Mouse (Mus musculus) heart, adult 2 months (tissue): Measurements from ENCODE around the gene Ube2z. TPM values are rescaled to one million over a fixed set of nuclear protein-coding genes. Genes with fewer than 3 reads are reported as not detected.

Experiments used
- DNase-seq, 2 experiments: peaks; one replicate each; pipeline ENCODE4 v3.0.0; 2021
- H3K27ac ChIP-seq: fragments of 200-600 bp; 2 replicates; pipeline ENCODE4 v1.8.1; 2022
- H3K27me3 ChIP-seq: fragments of 200-500 bp; 2 replicates; pipeline ENCODE4 v1.6.1; 2012; ENCODE audit warnings: mild to moderate bottlenecking, low read length, inconsistent platforms, mixed read lengths; ENCODE audit not compliant: control insufficient read depth, insufficient read depth
- H3K36me3 ChIP-seq: fragments of 200-500 bp; 2 replicates; pipeline ENCODE4 v1.6.1; 2012; ENCODE audit warnings: low read length, inconsistent platforms; ENCODE audit not compliant: control insufficient read depth, insufficient read depth
- H3K4me1 ChIP-seq: fragments of 200-500 bp; 2 replicates; pipeline ENCODE4 v1.6.1; 2011; ENCODE audit warnings: low read length; ENCODE audit not compliant: control insufficient read depth, insufficient read depth
- H3K4me3 ChIP-seq: fragments of 200-600 bp; 2 replicates; pipeline ENCODE4 v1.8.1; 2022
- H3K79me2 ChIP-seq: fragments of 200-500 bp; replicated peaks from 2 replicates; pipeline ENCODE4 v1.6.1; 2012; ENCODE audit warnings: mild to moderate bottlenecking, inconsistent platforms, low read length, moderate library complexity, mixed read lengths; ENCODE audit not compliant: control insufficient read depth, insufficient read depth
- H3K9ac ChIP-seq: fragments of 200-500 bp; 2 replicates; pipeline ENCODE4 v1.6.1; 2012; ENCODE audit warnings: low read depth, mild to moderate bottlenecking, control low read depth, inconsistent platforms, low read length, mixed read lengths
- CTCF ChIP-seq: fragments of 200-600 bp; IDR thresholded peaks from 2 replicates; pipeline ENCODE4 v1.8.1; 2022; ENCODE audit warnings: antibody characterized with exemption, mild to moderate bottlenecking, moderate library complexity
- EP300 ChIP-seq: fragments of 200-500 bp; IDR thresholded peaks from 2 replicates; pipeline ENCODE4 v1.6.1; 2011; ENCODE audit warnings: low read depth, low read length, control low read depth; ENCODE audit not compliant: insufficient read depth
- POLR2A ChIP-seq: fragments of 200-500 bp; IDR thresholded peaks from 2 replicates; pipeline ENCODE4 v1.6.1; 2011; ENCODE audit warnings: mild to moderate bottlenecking, low read depth, low read length, control low read depth; ENCODE audit not compliant: insufficient read depth
- WGBS: fragments of 180-500 bp; shearing (Covaris S2); methylation state at CpG from one replicate; pipeline ENCODE4 v1.1.7; 2018; 5-methylcytosine and 5-hydroxymethylcytosine counted together
- intact Hi-C: fragments of 180-260 bp; cut with DNase I; formaldehyde crosslinking; loops from one replicate; pipeline ENCODE4 v1.15.1; 2025
- polyA plus RNA-seq: library from polyadenylated mRNA; depleted of rRNA; stranded (reverse); fragments of >200 nt; gene quantifications from 2 replicates; pipeline ENCODE4 v1.2.3, GENCODE M21; 2012
- total RNA-seq, 2 experiments: library from RNA; stranded (reverse); gene quantifications; 2 replicates each; pipeline ENCODE4 v1.2.3; 2021

Ube2z gene
- total and polyA plus RNA-seq, 3 experiments: 22.9 to 29.7 (median 29.5) TPM

DNA sequence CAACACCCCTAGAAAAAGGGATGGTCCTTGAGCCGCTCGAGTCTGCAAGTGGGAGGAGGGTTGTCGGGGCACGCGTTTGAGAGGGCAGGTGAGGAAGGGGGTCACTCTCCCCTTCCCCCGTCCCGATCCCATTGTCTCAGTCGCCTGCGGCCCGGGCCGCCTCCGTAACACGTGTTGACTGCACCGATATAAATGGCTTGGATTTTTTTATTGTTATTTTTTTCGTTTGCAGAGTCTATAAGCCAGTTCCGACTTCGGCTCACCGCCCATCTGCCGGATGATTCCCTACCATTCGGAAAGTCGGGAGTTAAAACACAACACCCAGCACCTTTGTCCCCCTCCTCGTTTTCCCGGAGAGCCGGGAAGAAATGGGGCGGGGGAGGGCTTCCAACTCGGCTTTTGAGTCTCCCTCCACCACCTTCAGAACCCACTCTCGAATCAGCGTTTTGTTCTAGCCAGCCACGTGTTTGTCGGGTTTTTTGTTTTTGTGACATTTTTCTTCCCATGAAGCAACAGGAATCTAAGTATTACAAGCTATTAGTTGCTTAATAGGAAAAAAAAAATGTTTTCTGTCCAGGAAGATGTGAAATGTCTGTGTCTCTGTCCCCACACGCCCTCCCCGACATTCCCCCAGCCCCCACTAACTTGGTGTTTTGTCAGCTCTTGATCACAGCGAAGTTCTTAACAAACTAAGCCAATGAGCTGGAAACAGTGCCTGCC lies 57.5 kb downstream of the Ube2z start:
- Histone ChIP-seq H3K27ac (no peak overlapping the region), H3K4me3 (0 out of 2 replicates have a peak overlapping the region, but pooled peaks have one; percentile 3), H3K9ac (no peak overlapping the region), H3K79me2 (no peaks in the 10 kb centered on the region), H3K27me3 (peaks cover 37% of the 10 kb centered on the region), H3K36me3 (no peaks in the 10 kb centered on the region), H3K4me1 (peaks cover 2% of the 10 kb centered on the region; the same call in 1 of the 2 replicates)
- intact Hi-C loops: loop anchor here (10.0 kb wide), 2 partner anchors 197 to 277 kb away; partner anchors contain the start of genes Hoxb7 and Hoxb8
- 3% methylated on average over 33 of the region's 33 CpGs for WGBS
- TF ChIP-seq EP300 (no peak), CTCF (no peak), POLR2A (no peak)
- peak; percentile 39 to 52 for DNase-seq

DNA sequence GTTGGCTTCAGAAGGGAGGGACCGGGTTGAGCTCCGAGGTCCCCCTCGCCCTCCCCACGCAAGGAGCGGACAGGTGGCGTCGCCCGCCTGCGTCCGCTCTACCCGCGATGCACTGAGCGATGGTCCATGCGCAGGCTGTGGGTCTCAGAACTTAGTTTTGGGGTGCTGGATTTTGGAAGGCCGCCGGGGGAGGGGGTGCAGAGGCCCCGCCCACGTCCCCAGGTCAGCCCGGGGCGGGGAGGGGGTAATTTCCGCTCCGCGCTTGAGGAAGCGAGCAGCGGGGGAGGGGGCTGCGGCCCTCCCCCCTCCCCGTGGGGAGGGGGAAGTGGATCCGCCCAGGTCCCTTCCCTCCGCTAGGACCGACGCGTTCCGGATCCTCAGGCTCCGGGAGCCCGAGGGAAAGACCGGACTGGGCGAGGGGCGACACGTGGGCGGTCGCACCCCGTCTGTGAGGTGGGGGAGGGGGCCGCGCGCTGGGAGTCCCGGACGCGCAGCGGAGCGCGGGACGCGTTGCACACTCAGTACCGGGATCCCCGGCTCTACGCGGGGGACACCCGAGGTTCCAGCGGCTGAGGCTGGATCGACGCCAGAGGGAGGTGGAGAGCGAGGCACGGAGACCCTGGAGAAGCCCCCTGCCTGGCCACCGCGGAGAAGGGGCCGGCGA lies 58.2 kb downstream of the Ube2z start:
- no peaks in the 10 kb centered on the region for H3K79me2 ChIP-seq
- WGBS: 2% methylated on average over 65 of the region's 67 CpGs
- H3K4me3 ChIP-seq: peak overlapping the region; percentile 3; the same call in 1 of the 2 replicates
- intact Hi-C loops: loop anchor here (10.0 kb wide), 2 partner anchors 198 to 278 kb away; partner anchors contain the start of genes Hoxb7 and Hoxb8
- TF ChIP-seq EP300 (no peak), CTCF (no peak), POLR2A (no peak)
- H3K36me3 ChIP-seq: no peaks in the 10 kb centered on the region
- peaks cover 2% of the 10 kb centered on the region; the same call in 1 of the 2 replicates for H3K4me1 ChIP-seq
- no peak overlapping the region for H3K9ac ChIP-seq
- peaks cover 37% of the 10 kb centered on the region for H3K27me3 ChIP-seq
- no peak overlapping the region for H3K27ac ChIP-seq
- DNase-seq: peak; percentile 19 to 55

DNA sequence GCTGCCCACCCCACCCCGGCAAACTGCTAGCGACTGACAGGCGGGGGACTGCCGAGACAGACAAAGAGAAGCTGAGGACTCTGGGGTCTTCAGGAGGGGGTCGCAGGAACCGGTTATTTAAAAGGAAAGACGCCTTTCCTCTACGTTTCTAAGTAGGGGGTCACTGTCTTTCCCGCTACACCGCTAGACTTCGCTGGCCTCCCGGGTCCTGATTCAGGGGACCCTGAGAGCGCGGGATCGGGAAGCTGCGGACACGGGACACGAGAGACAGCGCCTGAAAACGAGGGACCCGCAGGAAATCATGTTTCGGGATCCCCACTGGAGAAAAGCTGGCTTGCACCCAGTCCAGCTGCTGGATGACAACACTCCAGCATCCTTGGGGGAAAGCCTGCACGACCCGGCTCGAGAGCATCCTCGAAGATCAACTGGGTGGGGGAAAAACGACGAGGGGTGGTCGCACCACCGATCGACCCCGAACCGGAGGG lies 58.8 kb downstream of the Ube2z start:
- TF ChIP-seq POLR2A (no peak), EP300 (no peak), CTCF (no peak)
- no peaks in the 10 kb centered on the region for H3K79me2 ChIP-seq
- no peak overlapping the region for H3K9ac ChIP-seq
- under 1% methylated on average over 33 of the region's 33 CpGs for WGBS
- intact Hi-C loops: loop anchor here (10.0 kb wide), 2 partner anchors 198 to 278 kb away; partner anchors contain the start of genes Hoxb7 and Hoxb8
- peaks cover 39% of the 10 kb centered on the region for H3K27me3 ChIP-seq
- DNase-seq: peak; percentile 36 to 53
- H3K27ac ChIP-seq: no peak overlapping the region
- H3K4me1 ChIP-seq: peaks cover 2% of the 10 kb centered on the region; the same call in 1 of the 2 replicates
- no peak overlapping the region for H3K4me3 ChIP-seq
- no peaks in the 10 kb centered on the region for H3K36me3 ChIP-seq

DNA sequence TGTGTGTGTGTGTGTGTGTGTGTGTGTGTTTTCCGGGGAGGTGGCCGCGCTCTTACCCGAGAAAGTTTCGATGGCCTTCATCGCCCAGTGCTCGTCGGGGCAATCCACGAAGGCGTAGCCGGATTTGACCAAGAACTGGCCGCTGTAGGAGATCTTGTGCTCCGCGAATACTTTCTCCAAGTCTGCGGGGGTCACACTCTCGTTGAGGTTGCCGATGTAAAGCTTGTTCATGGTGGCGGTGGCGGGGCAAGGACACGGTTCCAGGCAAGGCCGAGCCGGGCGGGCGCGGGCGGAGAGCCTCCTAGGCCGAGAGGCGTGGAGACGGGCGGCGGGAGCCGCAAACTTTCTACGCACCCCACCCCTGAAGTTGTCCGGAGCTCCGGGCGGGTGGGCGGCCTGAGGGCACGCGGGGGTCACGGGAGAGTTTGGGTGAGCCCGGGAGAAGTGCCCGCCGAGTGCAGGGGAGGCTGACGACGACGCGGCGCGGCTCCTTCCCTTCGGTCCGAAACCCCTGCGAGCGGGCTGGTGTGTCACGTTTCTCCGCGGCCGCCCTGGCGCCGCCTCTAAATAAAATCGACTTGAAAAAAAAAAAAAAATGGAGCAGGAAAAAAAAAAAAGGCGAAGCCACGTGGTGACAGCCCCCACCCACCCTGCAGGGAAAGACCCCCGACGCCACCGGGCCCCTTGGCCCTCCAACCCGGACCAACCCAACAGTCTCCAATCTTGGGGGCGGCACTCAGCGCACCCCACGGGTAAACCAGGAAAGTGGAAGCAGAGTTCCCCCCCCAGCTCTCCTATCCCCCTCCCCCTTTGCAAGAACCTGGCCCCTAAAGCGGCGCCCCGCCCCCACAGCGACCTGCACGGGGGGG lies 59.6 kb downstream of the Ube2z start, which contains the start of gene Igf2bp1:
Igf2bp1 (minus strand) TSS at position 538 of the 869 bp plus-strand sequence.
- H3K4me1 ChIP-seq: peaks cover 2% of the 10 kb centered on the region; the same call in 1 of the 2 replicates
- H3K27ac ChIP-seq: no peak within 1 kb of the TSS
- H3K36me3 ChIP-seq: no peaks in the 10 kb centered on the region
- DNase-seq: peak; percentile 44 to 66
- no peaks in the 10 kb centered on the region for H3K79me2 ChIP-seq
- WGBS: under 1% methylated on average over 72 of the region's 74 CpGs
- TF ChIP-seq POLR2A: no peak
- no peak for TF ChIP-seq EP300
- no peak for TF ChIP-seq CTCF
- H3K9ac ChIP-seq: peak within 1 kb of the TSS; percentile 37
- peaks cover 39% of the 10 kb centered on the region for H3K27me3 ChIP-seq
- intact Hi-C loops: loop anchor here (10.0 kb wide), 2 partner anchors 199 to 279 kb away; partner anchors contain the start of genes Hoxb7 and Hoxb8
- H3K4me3 ChIP-seq: peak within 1 kb of the TSS; percentile 29

DNA sequence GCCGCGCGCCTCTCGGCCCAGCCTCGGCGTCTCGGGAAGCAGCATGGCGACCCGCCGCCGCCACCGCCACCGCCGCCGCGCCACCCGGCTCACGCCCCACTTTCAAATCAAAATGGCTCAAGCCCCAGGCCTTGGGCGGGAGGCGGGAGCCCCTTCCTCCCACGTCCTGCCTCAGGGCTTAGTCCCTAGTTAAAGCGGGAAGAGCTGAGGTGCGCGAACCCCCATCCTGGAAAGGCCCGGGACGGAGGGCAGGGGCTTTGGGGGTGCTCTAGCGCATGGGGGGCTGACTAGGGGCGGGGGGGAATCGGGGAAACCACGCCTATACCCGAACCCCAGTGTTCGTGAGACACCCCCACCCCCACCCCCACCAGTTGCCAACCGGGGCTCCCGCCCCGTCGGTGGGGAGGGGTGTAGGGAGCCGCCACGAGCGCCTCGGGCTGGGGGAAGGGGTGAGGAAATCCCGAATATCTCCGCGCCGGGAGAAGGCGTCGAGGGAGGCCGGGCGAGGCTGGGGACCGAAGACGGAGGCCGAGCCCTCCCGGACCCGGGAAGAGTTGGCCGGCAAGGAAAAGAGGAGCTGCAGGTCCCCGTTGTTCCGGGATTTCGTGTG lies 60.3 kb downstream of the Ube2z start:
- Histone ChIP-seq H3K36me3 (no peaks in the 10 kb centered on the region), H3K9ac (no peak overlapping the region), H3K4me1 (peaks cover 2% of the 10 kb centered on the region; the same call in 1 of the 2 replicates), H3K27ac (no peak overlapping the region), H3K27me3 (peaks cover 39% of the 10 kb centered on the region), H3K79me2 (no peaks in the 10 kb centered on the region), H3K4me3 (peak overlapping the region; percentile 27; the same call in 1 of the 2 replicates)
- DNase-seq: peak in 1 of 2 experiments; percentile 7
- intact Hi-C loops: loop anchor here (10.0 kb wide), 2 partner anchors 200 to 280 kb away; partner anchors contain the start of genes Hoxb7 and Hoxb8
- TF ChIP-seq POLR2A (no peak), EP300 (no peak), CTCF (no peak)
- WGBS: 1% methylated on average over 54 of the region's 57 CpGs
